Mouse (Mus musculus): ENCODE data around the gene Tmem186.

- TF ChIP-seq CTCF (IDR thresholded peaks at IDR 0.05; ENCODE audit: low read depth, low read length): peak; percentile 80
- TF ChIP-seq POLR2A (IDR thresholded peaks at IDR 0.05; ENCODE audit: insufficient read depth, low read length): no peak
- TF ChIP-seq EP300 (IDR thresholded peaks at IDR 0.05; ENCODE audit: insufficient read depth, low read depth, low read length): no peak
Measured at GRCm38 (mm10) chr16:8643855-8644254, 6.3 kb upstream of the Tmem186 start.

All from ES-Bruce4 (cell line).